Mouse (Mus musculus) gastrocnemius, adult 2 months (tissue): ENCODE data around the gene Mapk14. TPM values are rescaled to one million over a fixed set of nuclear protein-coding genes. Genes with fewer than 3 reads are reported as not detected.

Experiments used
- DNase-seq: peaks from one replicate; pipeline ENCODE4 v3.0.0; 2022
- H3K27ac ChIP-seq: fragments of 200-600 bp; 2 replicates; pipeline ENCODE4 v1.8.1; 2022; ENCODE audit warnings: mild to moderate bottlenecking
- H3K4me3 ChIP-seq: fragments of 200-600 bp; 2 replicates; pipeline ENCODE4 v1.8.1; 2022; ENCODE audit warnings: mild to moderate bottlenecking, moderate library complexity
- CTCF ChIP-seq: fragments of 200-600 bp; IDR thresholded peaks from 2 replicates; pipeline ENCODE4 v1.8.1; 2022; ENCODE audit warnings: antibody characterized with exemption, mild to moderate bottlenecking, moderate library complexity
- intact Hi-C: fragments of 180-260 bp; cut with DNase I; formaldehyde crosslinking; loops from one replicate; pipeline ENCODE4 v1.15.1; 2025
- total RNA-seq, 2 experiments: library from RNA; stranded (reverse); gene quantifications; 2 replicates each; pipeline ENCODE4 v1.2.3; 2021

The Mapk14 gene
- total RNA-seq, 2 experiments from 2014 or later, result 87.8 to 99.6 TPM

- H3K4me3 ChIP-seq, result no peak overlapping the region
- intact Hi-C loops, result no loop called here
- peak overlapping the region; percentile 38 for H3K27ac ChIP-seq
- TF ChIP-seq CTCF, result no peak
- peak; percentile 92 for DNase-seq
These were observed 86.3 kb downstream of the Mapk14 start for GRCm38 (mm10) chr17:28777231-28778005.

- intact Hi-C loops, result no loop called here
- DNase-seq, result no peak
- Histone ChIP-seq H3K4me3 (no peak overlapping the region), H3K27ac (no peak overlapping the region)
- no peak for TF ChIP-seq CTCF
These were observed 88.6 kb downstream of the Mapk14 start for GRCm38 (mm10) chr17:28779735-28780134.

GRCm38 (mm10) chr17:28780836-28781235 is 89.7 kb downstream of the Mapk14 start:
- DNase-seq, result no peak
- Histone ChIP-seq H3K4me3 (no peak overlapping the region), H3K27ac (no peak overlapping the region)
- TF ChIP-seq CTCF, result no peak
- intact Hi-C loops, result no loop called here

- intact Hi-C loops, result no loop called here
- no peak overlapping the region for H3K4me3 ChIP-seq
- no peak overlapping the region for H3K27ac ChIP-seq
- no peak for TF ChIP-seq CTCF
- no peak for DNase-seq
These were observed 90.3 kb downstream of the Mapk14 start for GRCm38 (mm10) chr17:28781290-28782045.

- no peak overlapping the region for H3K27ac ChIP-seq
- no peak overlapping the region for H3K4me3 ChIP-seq
- no peak for TF ChIP-seq CTCF
- no peak for DNase-seq
- intact Hi-C loops, result no loop called here
These were observed 93.9 kb downstream of the Mapk14 start for GRCm38 (mm10) chr17:28785036-28785435.

GRCm38 (mm10) chr17:28787507-28787906 is 96.4 kb downstream of the Mapk14 start:
- Histone ChIP-seq H3K4me3 (no peak overlapping the region), H3K27ac (no peak overlapping the region)
- TF ChIP-seq CTCF, result no peak
- intact Hi-C loops, result no loop called here
- no peak for DNase-seq

- H3K27ac ChIP-seq, result no peak overlapping the region
- no peak for TF ChIP-seq CTCF
- DNase-seq, result no peak
- intact Hi-C loops, result no loop called here
- H3K4me3 ChIP-seq, result no peak overlapping the region
These were observed 105.9 kb downstream of the Mapk14 start for GRCm38 (mm10) chr17:28797031-28797430.

Other genes with a start within 250 kb of the Mapk14 start
- 100 to 1,000 TPM; 106 to 153 TPM for gene Fkbp5, start 173.8 kb upstream of the Mapk14 start, total RNA-seq
- gene Armc12, start 160.5 kb upstream of the Mapk14 start, total RNA-seq, result not detected
- not detected for gene Clpsl2, start 141.9 kb upstream of the Mapk14 start, total RNA-seq
- not detected for gene Clps, start 130.6 kb upstream of the Mapk14 start, total RNA-seq
- gene Lhfpl5, start 115.7 kb upstream of the Mapk14 start, total RNA-seq, result not detected
- 10 to 100 TPM; 28.0 to 39.7 TPM for gene Srpk1, start 68.6 kb upstream of the Mapk14 start, total RNA-seq
- under 1 TPM; 0.38 to 0.50 TPM for gene Slc26a8, start 1.1 kb upstream of the Mapk14 start, total RNA-seq
- gene AC170998.1, start 34.8 kb downstream of the Mapk14 start, total RNA-seq, result under 1 TPM; 0.39 to 0.71 TPM
- gene Mapk13, start 78.0 kb downstream of the Mapk14 start, total RNA-seq, result under 1 TPM in 1 of 2 experiments, not detected in 1; 0.13 TPM
- gene Brpf3, start 109.8 kb downstream of the Mapk14 start, total RNA-seq, result 10 to 100 TPM; 15.5 to 16.2 TPM
- gene Pnpla1, start 167.1 kb downstream of the Mapk14 start, total RNA-seq, result not detected
- gene 4930539E08Rik, start 224.0 kb downstream of the Mapk14 start, total RNA-seq, result under 1 TPM in 1 of 2 experiments, not detected in 1; 0.10 TPM